Comparison of ENCODE assay signal across 17 mouse cellular contexts in the genomic region with DNA sequence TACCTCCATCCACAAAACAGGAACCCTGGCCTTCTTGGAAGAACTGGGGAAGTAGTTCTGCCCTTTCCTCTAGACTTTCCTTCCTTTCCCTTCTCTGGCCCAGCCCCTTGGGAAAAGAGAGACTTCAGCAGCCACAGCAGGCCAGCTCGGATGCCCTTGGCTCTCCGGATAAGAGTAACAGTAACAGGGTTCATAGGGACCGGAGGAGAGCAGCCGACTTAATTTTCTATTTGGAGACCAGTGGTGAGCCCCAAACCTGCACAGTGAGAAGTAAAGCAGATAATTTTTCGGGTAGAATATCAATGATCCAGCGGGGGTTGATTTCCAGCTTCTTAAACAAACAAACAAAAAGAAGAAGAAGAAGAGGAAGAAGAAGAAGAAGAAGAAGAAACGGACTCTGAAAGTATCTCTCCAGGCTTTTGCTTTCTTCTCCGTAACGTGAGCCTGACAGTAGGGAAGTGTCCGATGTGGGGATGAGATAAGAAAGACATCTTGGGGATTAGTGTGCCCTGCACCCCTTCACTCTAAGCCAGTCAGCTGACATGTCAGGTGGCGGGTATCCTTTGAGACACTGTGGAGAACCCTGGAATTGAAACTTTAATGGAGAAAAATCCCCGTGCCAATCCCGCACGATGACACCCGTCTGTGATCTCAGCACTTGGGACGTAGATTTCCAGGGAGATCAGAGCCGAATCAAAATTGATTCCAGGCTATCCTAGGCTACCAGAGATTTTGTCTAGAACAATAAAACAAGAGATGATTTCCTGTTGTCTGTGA. TPM values are rescaled to one million over a fixed set of nuclear protein-coding genes. Genes with fewer than 3 reads are reported as not detected.
"Had no signal": no experiment of that assay in that cellular context is flagged by ENCODE, and none has a peak within 500 bp of the region (broad histone marks: within the 10 kb centered on the region; RNA-seq: fewer than 3 reads in every experiment).

No protein-coding gene starts in this region.

- H3K27me3 ChIP-seq: lung, embryonic 15.5 days; midbrain, embryonic 12.5 days; neural tube, embryonic 12.5 days; stomach, embryonic 15.5 days had no signal

- H3K9me3 ChIP-seq: lung, embryonic 15.5 days; midbrain, embryonic 12.5 days; neural tube, embryonic 12.5 days; stomach, embryonic 15.5 days had no signal

- H3K9ac ChIP-seq: liver, postnatal 0 days; lung, embryonic 15.5 days; midbrain, embryonic 12.5 days; neural tube, embryonic 12.5 days; stomach, embryonic 15.5 days had no signal

- H3K36me3 ChIP-seq: lung, embryonic 15.5 days; midbrain, embryonic 12.5 days; neural tube, embryonic 12.5 days; stomach, embryonic 15.5 days had no signal

- DNase-seq: liver, postnatal 0 days; lung, adult 2 months; lung, postnatal 14 days; lung, postnatal 36 days; midbrain, embryonic 14.5 days; right cerebral cortex, postnatal 14 days; thymus, adult 2 months; thymus, postnatal 25 days; thymus, postnatal 4 days had no signal

- H3K27ac ChIP-seq: lung, embryonic 15.5 days; macrophage; midbrain, embryonic 12.5 days; neural tube, embryonic 12.5 days; stomach, embryonic 15.5 days; stomach, postnatal 0 days had no signal

- H3K4me3 ChIP-seq: megakaryocyte, embryonic 14.5 days; midbrain, embryonic 12.5 days; neural tube, embryonic 12.5 days; stomach, embryonic 15.5 days had no signal

RNA-seq across cellular contexts. Expression of gene Zfp697, which starts 41.3 kb away (rescaled TPM):
- total RNA-seq: monocyte, adult 5-6 weeks had no signal
